Mouse (Mus musculus): Measurements from ENCODE around the gene Slc16a2. TPM values are rescaled to one million over a fixed set of nuclear protein-coding genes. Genes with fewer than 3 reads are reported as not detected.
"Not testable (repeated sequence)": the region's sequence is repeated elsewhere in the genome, so short reads cannot be mapped to it uniquely, and the experiment has no call there.

Gene Slc16a2
- polyA plus RNA-seq, 1 experiment from 2014 or later, result 1.1 TPM

GRCm38 (mm10) chrX:103734041-103734625 lies 87.7 kb downstream of the Slc16a2 start:
- DNase-seq (ENCODE audit: low spot score), result no peak

- no peak for DNase-seq (ENCODE audit: low spot score)
Observed at GRCm38 (mm10) chrX:103733091-103733490, 88.7 kb downstream of the Slc16a2 start.

- DNase-seq (ENCODE audit: low spot score), result no peak
Observed at GRCm38 (mm10) chrX:103732033-103732703, 89.6 kb downstream of the Slc16a2 start.

- no peak for DNase-seq (ENCODE audit: low spot score)
Observed at GRCm38 (mm10) chrX:103722437-103722836, 99.3 kb downstream of the Slc16a2 start.

- no peak for DNase-seq (ENCODE audit: low spot score)
Observed at GRCm38 (mm10) chrX:103719618-103720185, 102.1 kb downstream of the Slc16a2 start.

GRCm38 (mm10) chrX:103712922-103713321 lies 108.9 kb downstream of the Slc16a2 start:
- no peak for DNase-seq (ENCODE audit: low spot score)

- DNase-seq (ENCODE audit: low spot score), result no peak
Observed at GRCm38 (mm10) chrX:103709671-103710070, 112.1 kb downstream of the Slc16a2 start.

- DNase-seq (ENCODE audit: low spot score), result no peak
Observed at GRCm38 (mm10) chrX:103708592-103708991, 113.2 kb downstream of the Slc16a2 start.

GRCm38 (mm10) chrX:103704611-103705010 lies 117.2 kb downstream of the Slc16a2 start:
- DNase-seq (ENCODE audit: low spot score), result no peak

GRCm38 (mm10) chrX:103704024-103704423 lies 117.8 kb downstream of the Slc16a2 start:
- no peak for DNase-seq (ENCODE audit: low spot score)

- no peak for DNase-seq (ENCODE audit: low spot score)
Observed at GRCm38 (mm10) chrX:103697796-103698195, 124.0 kb downstream of the Slc16a2 start.

- DNase-seq (ENCODE audit: low spot score), result no peak
Observed at GRCm38 (mm10) chrX:103696081-103696519, 125.7 kb downstream of the Slc16a2 start.

GRCm38 (mm10) chrX:103695165-103695996 lies 126.4 kb downstream of the Slc16a2 start:
- DNase-seq (ENCODE audit: low spot score), result peak; percentile 54

GRCm38 (mm10) chrX:103694787-103695164 lies 127.0 kb downstream of the Slc16a2 start:
- DNase-seq (ENCODE audit: low spot score), result peak; percentile 4

- DNase-seq (ENCODE audit: low spot score), result no peak
Observed at GRCm38 (mm10) chrX:103694381-103694780, 127.4 kb downstream of the Slc16a2 start.

- no peak for DNase-seq (ENCODE audit: low spot score)
Observed at GRCm38 (mm10) chrX:103692916-103693315, 128.9 kb downstream of the Slc16a2 start.

- DNase-seq (ENCODE audit: low spot score), result no peak
Observed at GRCm38 (mm10) chrX:103688551-103688950, 133.2 kb downstream of the Slc16a2 start.

GRCm38 (mm10) chrX:103674674-103675073 lies 147.1 kb downstream of the Slc16a2 start:
- no peak for DNase-seq (ENCODE audit: low spot score)

GRCm38 (mm10) chrX:103673761-103674160 lies 148.0 kb downstream of the Slc16a2 start:
- no peak for DNase-seq (ENCODE audit: low spot score)

GRCm38 (mm10) chrX:103670245-103670644 lies 151.5 kb downstream of the Slc16a2 start:
- DNase-seq (ENCODE audit: low spot score), result no peak

GRCm38 (mm10) chrX:103664445-103664844 lies 157.3 kb downstream of the Slc16a2 start:
- DNase-seq (ENCODE audit: low spot score), result not testable (repeated sequence)

GRCm38 (mm10) chrX:103658985-103659384 lies 162.8 kb downstream of the Slc16a2 start:
- DNase-seq (ENCODE audit: low spot score), result no peak

Measured in thymus, postnatal 0 days (tissue).